Mouse (Mus musculus) urinary bladder, adult 2 months (tissue): ENCODE results near the gene Tas2r122. TPM values are rescaled to one million over a fixed set of nuclear protein-coding genes. Genes with fewer than 3 reads are reported as not detected.
"Not testable (repeated sequence)": the region's sequence is repeated elsewhere in the genome, so short reads cannot be mapped to it uniquely, and the experiment has no call there.

Experiments
- DNase-seq: peaks from one replicate; pipeline ENCODE4 v3.0.0; 2022; ENCODE audit warnings: low spot score
- polyA plus RNA-seq: library from polyadenylated mRNA; depleted of rRNA; stranded (reverse); fragments of >200 nt; gene quantifications from 2 replicates; pipeline ENCODE4 v1.2.3, GENCODE M21; 2012; rRNA removed

Tas2r122 gene
- not detected in 2 replicates for polyA plus RNA-seq

DNA sequence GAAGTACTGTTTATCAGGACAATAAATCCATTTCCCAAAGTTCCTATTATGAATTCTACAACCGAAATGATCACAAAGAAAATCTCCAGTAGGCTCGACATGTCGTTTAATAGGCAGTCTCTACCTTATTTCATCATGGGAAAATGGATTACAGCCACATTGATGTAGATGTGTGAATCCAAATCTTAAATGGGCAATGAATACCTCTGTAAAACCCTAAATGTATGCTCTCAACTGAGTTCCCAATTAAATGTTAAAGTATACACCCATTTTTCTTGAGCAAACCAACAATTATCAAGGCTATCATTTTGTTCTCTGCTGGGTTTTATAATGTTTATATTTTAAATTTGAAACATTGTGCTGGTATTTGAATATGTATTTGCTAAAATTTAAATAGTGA is at the start of gene Tas2r122:
Gene Tas2r122 (minus strand): TSS at position 101 of the 400 bp plus-strand sequence.
- no peak for DNase-seq

DNA sequence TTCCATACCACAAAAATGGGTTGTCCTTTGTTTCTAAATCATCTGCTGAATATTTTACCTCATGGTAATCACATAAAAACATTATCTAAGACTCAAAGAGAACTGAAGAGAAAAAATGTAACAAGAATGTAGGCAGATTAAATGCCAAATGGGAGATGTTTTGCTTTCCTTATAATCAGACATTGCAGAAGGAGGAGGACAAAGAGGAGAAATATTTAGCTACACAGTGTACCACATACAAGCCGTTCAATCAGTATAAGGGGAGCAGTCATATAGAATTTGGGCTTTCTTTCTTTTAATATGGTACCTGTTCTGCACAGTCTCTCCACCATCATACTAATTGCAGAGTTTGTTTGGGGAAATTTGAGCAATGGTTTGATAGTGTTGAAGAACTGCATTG is 42.7 kb upstream of the Tas2r122 start, which contains the start of gene Tas2r124:
Gene Tas2r124 (plus strand): TSS at position 301 of the 400 bp plus-strand sequence.
- no peak for DNase-seq

- DNase-seq, result no peak
Measured at GRCm38 (mm10) chr6:132750206-132750605, 38.5 kb upstream of the Tas2r122 start.

DNA sequence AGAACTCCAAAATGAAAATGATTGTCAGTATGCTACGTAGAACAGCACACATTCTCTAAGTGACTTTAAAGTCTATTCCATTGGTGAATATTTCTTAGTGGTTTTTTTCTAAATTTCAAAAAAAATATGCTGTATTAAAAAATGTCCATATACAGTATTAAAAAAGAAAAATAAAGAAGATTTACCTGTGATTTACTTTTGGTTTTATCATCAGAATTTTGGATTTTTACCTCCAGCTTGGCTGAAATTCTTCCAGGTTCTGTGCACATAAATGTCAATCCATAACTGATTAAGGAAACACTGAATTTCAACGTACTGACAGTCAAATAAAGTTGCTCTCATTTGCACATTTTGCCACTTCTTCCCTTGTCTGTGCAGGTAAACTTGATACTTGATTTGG is 26.2 kb upstream of the Tas2r122 start, which contains the start of gene Tas2r115:
Gene Tas2r115 (minus strand): TSS at position 101 of the 400 bp plus-strand sequence.
- DNase-seq, result no peak

GRCm38 (mm10) chr6:132700907-132701306 is 10.8 kb downstream of the Tas2r122 start, which contains the start of gene Tas2r121:
Tas2r121 (minus strand) TSS chr6:132701007.
- no peak for DNase-seq

- DNase-seq, result not testable (repeated sequence)
Measured at GRCm38 (mm10) chr6:132691596-132691995, 20.1 kb downstream of the Tas2r122 start.

Other genes with a start within 250 kb of the Tas2r122 start
- not detected in 2 replicates for gene Prh1, start 142.1 kb downstream of the Tas2r122 start, polyA plus RNA-seq
- gene Prp2, start 116.0 kb downstream of the Tas2r122 start, polyA plus RNA-seq, result not detected in 2 replicates
- gene A630073D07Rik, start 60.4 kb downstream of the Tas2r122 start, polyA plus RNA-seq, result not detected in 2 replicates
- gene Tas2r120, start 55.0 kb downstream of the Tas2r122 start, polyA plus RNA-seq, result not detected in 2 replicates
- gene Tas2r121, start 10.9 kb downstream of the Tas2r122 start, polyA plus RNA-seq, result not detected in 2 replicates
- not detected in 2 replicates for gene Tas2r115, start 26.1 kb upstream of the Tas2r122 start, polyA plus RNA-seq
- not detected in 2 replicates for gene Tas2r124, start 42.8 kb upstream of the Tas2r122 start, polyA plus RNA-seq
- not detected in 2 replicates for gene Tas2r102, start 50.2 kb upstream of the Tas2r122 start, polyA plus RNA-seq
- not detected in 2 replicates for gene Tas2r136, start 66.2 kb upstream of the Tas2r122 start, polyA plus RNA-seq
- gene Tas2r117, start 90.9 kb upstream of the Tas2r122 start, polyA plus RNA-seq, result not detected in 2 replicates
- gene Tas2r123, start 135.2 kb upstream of the Tas2r122 start, polyA plus RNA-seq, result not detected in 2 replicates
- gene Tas2r116, start 143.5 kb upstream of the Tas2r122 start, polyA plus RNA-seq, result not detected in 2 replicates
- not detected in 2 replicates for gene Tas2r110, start 156.1 kb upstream of the Tas2r122 start, polyA plus RNA-seq
- gene Tas2r113, start 181.1 kb upstream of the Tas2r122 start, polyA plus RNA-seq, result not detected in 2 replicates
- not detected in 2 replicates for gene Tas2r125, start 197.7 kb upstream of the Tas2r122 start, polyA plus RNA-seq
- gene Tas2r129, start 239.2 kb upstream of the Tas2r122 start, polyA plus RNA-seq, result not detected in 2 replicates
- not detected in 2 replicates for gene Tas2r131, start 246.0 kb upstream of the Tas2r122 start, polyA plus RNA-seq